Mouse (Mus musculus) stomach, postnatal 0 days (tissue): Measurements from ENCODE around the gene Gabarapl1. TPM values are rescaled to one million over a fixed set of nuclear protein-coding genes. Genes with fewer than 3 reads are reported as not detected.

Experiments
- ATAC-seq: fragments of 200-750 bp; cut with Nextera tagmentation; 2 replicates; pipeline ENCODE4 v1.8.0; 2017; ENCODE audit not compliant: low FRiP score, low TSS enrichment
- DNase-seq: peaks from one replicate; pipeline ENCODE4 v3.0.0-alpha.2; 2016; ENCODE audit warnings: low spot score
- H3K27ac ChIP-seq: fragments of 300-500 bp; sonication (generic); replicated peaks from 2 replicates; pipeline ENCODE4 v1.5.1; 2014; ENCODE audit warnings: mild to moderate bottlenecking, control low read depth
- H3K27me3 ChIP-seq: fragments of 300-500 bp; sonication (generic); 2 replicates; pipeline ENCODE4 v1.6.1; 2014; ENCODE audit warnings: low read length; ENCODE audit not compliant: control insufficient read depth, insufficient read depth
- H3K36me3 ChIP-seq: fragments of 300-500 bp; sonication (generic); 2 replicates; pipeline ENCODE4 v1.6.1; 2014; ENCODE audit warnings: low read length, mixed read lengths; ENCODE audit not compliant: control insufficient read depth, insufficient read depth
- H3K4me1 ChIP-seq: fragments of 300-500 bp; sonication (generic); replicated peaks from 2 replicates; pipeline ENCODE4 v1.6.1; 2014; ENCODE audit warnings: antibody characterized with exemption; ENCODE audit not compliant: control insufficient read depth, insufficient read depth
- H3K4me2 ChIP-seq: fragments of 300-500 bp; sonication (generic); replicated peaks from 2 replicates; pipeline ENCODE4 v1.6.1; 2014; ENCODE audit warnings: low read depth, mild to moderate bottlenecking, control low read depth, moderate library complexity
- H3K4me3 ChIP-seq: fragments of 300-500 bp; sonication (generic); 2 replicates; pipeline ENCODE4 v1.5.1; 2014; ENCODE audit warnings: low read depth, low read length, control low read depth
- H3K9ac ChIP-seq: fragments of 300-500 bp; sonication (generic); 2 replicates; pipeline ENCODE4 v1.6.1; 2014; ENCODE audit warnings: mild to moderate bottlenecking, low read length, control low read depth, mixed read lengths
- H3K9me3 ChIP-seq: fragments of 300-500 bp; sonication (generic); 2 replicates; pipeline ENCODE4 v1.6.1; 2016; ENCODE audit warnings: low read length; ENCODE audit not compliant: control insufficient read depth
- CTCF ChIP-seq: IDR thresholded peaks from 2 replicates; pipeline ENCODE4 v1.5.1; 2016; ENCODE audit warnings: antibody characterized with exemption, low read depth, mild to moderate bottlenecking, moderate library complexity
- EP300 ChIP-seq: optimal IDR thresholded peaks from 2 replicates; pipeline ENCODE3; 2016; ENCODE audit warnings: antibody characterized with exemption
- WGBS: fragments of 180-500 bp; shearing (Covaris S2); extraction: QIAGEN DNeasy Blood & Tissue Kit; methylation state at CpG from one replicate; pipeline ENCODE4 v1.1.7; 2014; 5-methylcytosine and 5-hydroxymethylcytosine counted together
- polyA plus RNA-seq: library from polyadenylated mRNA; unstranded; fragments of >200 nt; fragmentation: Nextera tagmentation; extraction: Ambion mirVana; gene quantifications from 2 replicates; pipeline ENCODE4 v1.2.1, GENCODE M21; 2015

Gabarapl1 gene
- polyA plus RNA-seq, 1 experiment from 2014 or later = 46.8 TPM

GRCm38 (mm10) chr6:129515068-129515467, 17.9 kb upstream of the Gabarapl1 start:
- Histone ChIP-seq H3K36me3 (no peaks in the 10 kb centered on the region), H3K4me1 (no peaks in the 10 kb centered on the region; the same call in 1 of the 2 replicates), H3K4me3 (no peak overlapping the region), H3K4me2 (no peak overlapping the region), H3K27me3 (no peaks in the 10 kb centered on the region), H3K9ac (no peak overlapping the region), H3K9me3 (no peaks in the 10 kb centered on the region), H3K27ac (no peak overlapping the region)
- no peak for TF ChIP-seq CTCF
- ATAC-seq = no peak
- 74% methylated on average over 3 of the region's 3 CpGs for WGBS
- no peak for DNase-seq

DNA sequence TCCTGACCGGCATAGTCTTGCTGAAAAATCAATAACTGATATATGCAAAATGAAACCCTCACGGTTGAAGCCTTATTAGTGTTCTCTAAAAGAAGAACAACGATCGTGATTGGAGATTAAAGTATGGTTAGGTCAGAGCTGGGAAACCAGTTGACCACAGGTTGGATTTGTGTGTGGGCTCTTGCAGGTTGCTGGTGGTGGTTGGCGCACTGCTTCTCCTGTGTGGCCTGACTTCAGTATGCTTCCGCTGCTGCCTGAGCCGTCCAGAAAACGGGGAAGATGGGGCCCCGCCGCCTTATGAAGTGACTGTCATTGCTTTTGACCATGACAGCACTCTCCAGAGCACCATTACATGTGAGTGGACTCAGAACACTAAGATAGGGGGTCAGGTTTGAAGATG, 16.6 kb upstream of the Gabarapl1 start:
- H3K27me3 ChIP-seq = no peaks in the 10 kb centered on the region

DNA sequence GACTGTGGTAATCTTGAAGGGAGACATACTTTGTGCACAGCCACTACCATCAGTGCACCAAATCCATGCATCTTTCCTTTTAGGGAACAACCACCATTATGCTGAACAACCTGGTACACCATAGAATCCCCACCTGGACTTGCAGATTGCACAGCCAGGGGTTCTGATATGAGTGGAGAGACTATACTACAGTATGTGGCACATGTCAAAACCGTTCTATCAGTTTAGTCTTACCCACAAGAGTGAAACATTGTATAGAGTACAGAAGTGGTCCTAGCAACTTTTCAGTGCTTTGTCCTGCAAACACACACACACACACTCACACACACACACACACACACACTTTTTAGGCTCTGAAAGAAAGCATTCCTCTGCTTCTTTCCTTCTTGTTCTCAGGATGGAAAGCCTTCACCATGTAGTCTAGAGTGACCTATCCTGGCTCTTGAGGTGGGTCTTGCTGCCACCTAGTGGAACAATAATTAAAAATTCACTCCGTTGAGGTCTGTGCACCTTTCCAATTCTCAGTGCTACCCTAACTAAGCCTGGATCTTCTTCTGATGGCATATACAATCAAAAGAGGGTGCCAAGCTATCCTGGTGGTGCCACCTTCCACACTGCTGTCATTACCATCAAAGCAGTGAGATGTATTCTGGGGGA, 15.1 kb upstream of the Gabarapl1 start:
- H3K4me3 ChIP-seq = no peak overlapping the region
- no peaks in the 10 kb centered on the region for H3K36me3 ChIP-seq
- ATAC-seq (peak; percentile 72; the same call in 1 of the 2 replicates), DNase-seq (no peak)
- H3K9me3 ChIP-seq = no peaks in the 10 kb centered on the region
- H3K27ac ChIP-seq = no peak overlapping the region
- no peak overlapping the region for H3K9ac ChIP-seq
- H3K27me3 ChIP-seq = no peaks in the 10 kb centered on the region
- H3K4me1 ChIP-seq = no peaks in the 10 kb centered on the region; the same call in 1 of the 2 replicates
- 50% methylated on average over 2 of the region's 2 CpGs for WGBS
- H3K4me2 ChIP-seq = no peak overlapping the region
- no peak for TF ChIP-seq EP300
- TF ChIP-seq CTCF = peak; percentile 87

More for the DNA sequence above, 16.6 kb upstream of the Gabarapl1 start:
- Histone ChIP-seq H3K9ac (no peak overlapping the region), H3K4me3 (no peak overlapping the region), H3K36me3 (no peaks in the 10 kb centered on the region), H3K9me3 (no peaks in the 10 kb centered on the region), H3K4me2 (no peak overlapping the region), H3K27ac (no peak overlapping the region), H3K4me1 (no peaks in the 10 kb centered on the region; the same call in 1 of the 2 replicates)
- DNase-seq (no peak), ATAC-seq (no peak)
- 81% methylated on average over 10 of the region's 10 CpGs for WGBS
- TF ChIP-seq CTCF = no peak
- no peak for TF ChIP-seq EP300

- ATAC-seq = no peak
- H3K27ac ChIP-seq = no peak overlapping the region
These were observed 6.9 kb upstream of the Gabarapl1 start for GRCm38 (mm10) chr6:129526069-129526468.

DNA sequence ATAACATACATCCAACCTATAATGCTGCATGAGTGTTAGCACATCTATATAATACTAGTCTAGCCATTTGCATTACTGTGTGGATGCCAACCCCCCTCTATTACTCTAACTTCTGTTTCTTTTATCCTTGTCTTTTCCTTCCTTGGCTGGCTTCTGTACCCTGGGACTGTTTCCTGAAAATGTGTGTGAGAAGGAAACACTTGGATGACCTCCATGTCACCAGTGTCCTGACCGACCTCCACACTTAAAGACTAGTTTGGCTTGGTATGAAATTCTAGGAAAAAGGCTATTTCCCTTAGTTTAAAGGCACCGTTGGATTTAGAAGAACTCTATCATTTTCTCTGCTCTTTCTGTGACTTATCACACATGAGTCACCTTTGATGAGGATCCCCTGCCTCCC, 5.5 kb upstream of the Gabarapl1 start:
- Histone ChIP-seq H3K27me3 (no peaks in the 10 kb centered on the region), H3K27ac (no peak overlapping the region), H3K9ac (no peak overlapping the region), H3K9me3 (no peaks in the 10 kb centered on the region), H3K36me3 (no peaks in the 10 kb centered on the region), H3K4me2 (no peak overlapping the region), H3K4me1 (no peaks in the 10 kb centered on the region), H3K4me3 (no peak overlapping the region)
- ATAC-seq (no peak), DNase-seq (no peak)
- 86% methylated on average over 2 of the region's 2 CpGs for WGBS
- TF ChIP-seq CTCF (no peak), EP300 (no peak)

More at GRCm38 (mm10) chr6:129526069-129526468, 6.9 kb upstream of the Gabarapl1 start:
- Histone ChIP-seq H3K9me3 (no peaks in the 10 kb centered on the region), H3K4me2 (no peak overlapping the region), H3K4me3 (no peak overlapping the region), H3K4me1 (no peaks in the 10 kb centered on the region), H3K27me3 (no peaks in the 10 kb centered on the region), H3K36me3 (no peaks in the 10 kb centered on the region), H3K9ac (no peak overlapping the region)
- no peak for DNase-seq
- TF ChIP-seq CTCF (no peak), EP300 (no peak)

DNA sequence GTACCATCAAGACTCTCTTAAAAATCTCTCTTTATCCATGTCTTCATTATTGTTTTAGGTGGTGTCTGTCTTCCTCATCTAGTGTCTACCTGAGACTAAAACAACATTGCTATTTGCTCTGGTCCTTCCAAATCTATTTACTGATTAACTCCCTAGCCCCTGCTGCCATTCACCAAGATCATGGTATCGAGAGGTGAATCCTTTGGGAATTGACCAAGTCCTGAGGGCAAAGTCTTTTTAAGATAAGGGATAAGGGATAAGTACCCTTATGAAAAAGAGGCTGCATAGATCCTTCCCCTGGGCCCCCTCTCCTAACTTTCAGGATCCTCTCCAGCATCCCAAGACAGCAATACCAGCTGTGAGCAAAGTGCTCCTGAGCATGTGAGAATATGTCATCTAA, 3.4 kb upstream of the Gabarapl1 start:
- H3K27ac ChIP-seq = no peak overlapping the region
- 63% methylated on average over 1 of the region's 1 CpGs for WGBS
- H3K4me1 ChIP-seq = no peaks in the 10 kb centered on the region
- no peak overlapping the region for H3K4me3 ChIP-seq
- no peaks in the 10 kb centered on the region for H3K9me3 ChIP-seq
- H3K27me3 ChIP-seq = no peaks in the 10 kb centered on the region
- H3K36me3 ChIP-seq = no peaks in the 10 kb centered on the region
- H3K4me2 ChIP-seq = no peak overlapping the region
- no peak overlapping the region for H3K9ac ChIP-seq
- TF ChIP-seq EP300 (no peak), CTCF (no peak)
- ATAC-seq (no peak), DNase-seq (no peak)
